Mouse (Mus musculus): ENCODE measurements around the gene Bglap. TPM values are rescaled to one million over a fixed set of nuclear protein-coding genes. Genes with fewer than 3 reads are reported as not detected.

Bglap gene
- total and polyA plus RNA-seq, 3 experiments = not detected

DNA sequence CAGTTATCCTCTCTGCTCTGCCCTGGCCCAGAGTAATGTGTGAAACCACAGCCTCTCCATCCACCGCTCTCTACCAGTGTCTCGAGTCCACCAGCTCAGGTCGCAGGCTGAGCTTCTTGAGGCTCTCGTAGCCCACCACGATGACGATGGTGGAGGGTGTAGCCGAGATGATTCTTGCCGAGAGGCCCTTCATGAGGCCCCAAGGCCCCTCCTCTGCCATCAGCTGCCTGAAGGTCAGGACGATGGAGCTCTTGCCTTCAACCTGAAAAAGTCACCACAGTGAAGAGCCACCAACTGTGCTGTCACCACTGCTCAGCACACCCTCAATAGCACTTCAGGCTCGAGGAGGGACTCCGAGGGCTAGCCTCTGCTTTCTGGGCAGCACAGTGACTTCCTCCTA is 28.4 kb upstream of the Bglap start:
- H3K27me3 ChIP-seq (replicated peaks) = no peaks in the 10 kb centered on the region
- peaks cover 14% of the 10 kb centered on the region; the same call in 1 of the 2 replicates for H3K79me2 ChIP-seq (replicated peaks; ENCODE audit: control insufficient read depth, extremely low read depth, insufficient read depth, poor library complexity, severe bottlenecking)
- no peak for DNase-seq (ENCODE audit: extremely low read depth)
- H3K9me3 ChIP-seq (replicated peaks; ENCODE audit: low read length) = no peaks in the 10 kb centered on the region
- no peak overlapping the region for H3K4me3 ChIP-seq (replicated peaks in 1 of 3; ENCODE audit: low read depth in 2 of 3, low read length in 2 of 3, poor library complexity in 1 of 3)
- dilution Hi-C loops (cut with MboI; ENCODE audit: extremely low pct_ligation_motif_present, extremely low pct_unique_long_range_greater_than_20kb, low sequenced_read_pairs) = no loop called here
- no peak for TF ChIP-seq MEF2A (IDR thresholded peaks at IDR 0.05; ENCODE audit: borderline replicate concordance, low read depth, low read length)
- TF ChIP-seq MYC (IDR thresholded peaks at IDR 0.05; ENCODE audit: low read depth, low read length) = no peak
- TF ChIP-seq NELFE (IDR thresholded peaks at IDR 0.05; ENCODE audit: low read depth, low read length) = no peak
- no peak for TF ChIP-seq NRF1 (IDR thresholded peaks at IDR 0.05; ENCODE audit: low read depth, low read length)
- no peak for TF ChIP-seq RCOR1 (conservative IDR thresholded peaks at IDR 0.05; ENCODE audit: low read depth, low read length)
- TF ChIP-seq JUN (IDR thresholded peaks at IDR 0.05; ENCODE audit: insufficient read depth, low read depth, low read length) = no peak
- in situ Hi-C loops (cut with MboI; ENCODE audit: low pct_ligation_motif_present, low pct_unique_long_range_greater_than_20kb, low sequenced_read_pairs) = no loop called here
- no peak overlapping the region for H3K4me2 ChIP-seq (ENCODE audit: insufficient read depth, low read depth, poor library complexity, severe bottlenecking)
- H3K27ac ChIP-seq (ENCODE audit: insufficient read depth, low read depth) = no peak overlapping the region
- H3K9ac ChIP-seq (ENCODE audit: insufficient read depth, low read depth) = no peak overlapping the region
- H3K36me3 ChIP-seq (replicated peaks in 1 of 2; ENCODE audit: control insufficient read depth in 1 of 2, insufficient read depth in 1 of 2, low read length in 1 of 2) = peaks cover 32 to 69% of the 10 kb centered on the region in 2 experiments
- H3K4me1 ChIP-seq (ENCODE audit: control insufficient read depth in 1 of 2, insufficient read depth in 2 of 2) = peaks cover 3 to 26% of the 10 kb centered on the region in 2 experiments

DNA sequence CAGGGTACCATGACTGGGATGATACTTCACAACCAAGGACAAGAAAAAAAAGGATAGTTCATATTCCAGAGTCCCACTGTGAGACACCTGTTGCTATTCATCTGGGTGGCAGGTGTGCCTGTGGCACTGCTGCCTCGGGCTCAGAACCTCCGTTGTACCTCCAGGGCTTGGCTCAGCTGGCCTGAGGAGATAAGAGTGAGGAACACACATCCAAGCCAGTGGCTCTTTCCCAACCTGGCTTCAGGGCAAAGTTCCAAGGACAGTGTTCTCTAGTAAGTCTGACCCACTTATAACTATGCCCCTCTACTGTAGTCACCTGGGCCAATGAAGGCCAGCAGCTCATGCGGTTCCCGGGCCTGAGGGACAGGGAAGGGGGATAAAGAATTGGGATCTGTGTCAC is 27.4 kb upstream of the Bglap start:
- Histone ChIP-seq H3K4me2 (ENCODE audit: insufficient read depth, low read depth, poor library complexity, severe bottlenecking) (no peak overlapping the region), H3K36me3 (replicated peaks in 1 of 2; ENCODE audit: control insufficient read depth in 1 of 2, insufficient read depth in 1 of 2, low read length in 1 of 2) (peaks cover 26 to 65% of the 10 kb centered on the region in 2 experiments), H3K9ac (ENCODE audit: insufficient read depth, low read depth) (no peak overlapping the region), H3K27me3 (replicated peaks) (no peaks in the 10 kb centered on the region), H3K4me3 (replicated peaks in 1 of 3; ENCODE audit: low read depth in 2 of 3, low read length in 2 of 3, poor library complexity in 1 of 3) (no peak overlapping the region), H3K9me3 (replicated peaks; ENCODE audit: low read length) (no peaks in the 10 kb centered on the region), H3K27ac (ENCODE audit: insufficient read depth, low read depth) (no peak overlapping the region), H3K79me2 (replicated peaks; ENCODE audit: control insufficient read depth, extremely low read depth, insufficient read depth, poor library complexity, severe bottlenecking) (peaks cover 14% of the 10 kb centered on the region; the same call in 1 of the 2 replicates), H3K4me1 (ENCODE audit: control insufficient read depth in 1 of 2, insufficient read depth in 2 of 2) (peaks cover 8 to 36% of the 10 kb centered on the region in 2 experiments)
- in situ Hi-C loops (cut with MboI; ENCODE audit: low pct_ligation_motif_present, low pct_unique_long_range_greater_than_20kb, low sequenced_read_pairs) (no loop called here), dilution Hi-C loops (cut with MboI; ENCODE audit: extremely low pct_ligation_motif_present, extremely low pct_unique_long_range_greater_than_20kb, low sequenced_read_pairs) (no loop called here)
- TF ChIP-seq E2F4 (IDR thresholded peaks at IDR 0.05; ENCODE audit: insufficient replicate concordance, low read depth, low read length) (no peak), CTCF (conservative IDR thresholded peaks at IDR 0.05 in 1 of 2, IDR thresholded peaks at IDR 0.05 in 1 of 2; ENCODE audit: low read depth in 2 of 2, low read length in 2 of 2) (no peak), TCF12 (IDR thresholded peaks at IDR 0.05; ENCODE audit: low read depth, low read length) (no peak), UBTF (IDR thresholded peaks at IDR 0.05; ENCODE audit: low read depth, low read length) (no peak), CHD2 (IDR thresholded peaks at IDR 0.05; ENCODE audit: low read length) (no peak), MEF2A (IDR thresholded peaks at IDR 0.05; ENCODE audit: borderline replicate concordance, low read depth, low read length) (no peak), ETS1 (conservative IDR thresholded peaks at IDR 0.05; ENCODE audit: low read depth, low read length) (no peak), EP300 (IDR thresholded peaks at IDR 0.05; ENCODE audit: low read length) (no peak), IRF4 (IDR thresholded peaks at IDR 0.05; ENCODE audit: low read depth, low read length) (no peak), JUND (conservative IDR thresholded peaks at IDR 0.05; ENCODE audit: low read depth, low read length) (no peak), MAZ (IDR thresholded peaks at IDR 0.05; ENCODE audit: low read depth, low read length) (no peak), ZKSCAN1 (IDR thresholded peaks at IDR 0.05; ENCODE audit: borderline replicate concordance, low read depth, low read length) (no peak), ZNF384 (IDR thresholded peaks at IDR 0.05; ENCODE audit: low read depth, low read length) (no peak), ELF1 (IDR thresholded peaks at IDR 0.05; ENCODE audit: low read depth, low read length) (no peak), MAX (IDR thresholded peaks at IDR 0.05; ENCODE audit: low read length) (no peak), ZMIZ1 (IDR thresholded peaks at IDR 0.05; ENCODE audit: low read depth, low read length) (no peak), BHLHE40 (IDR thresholded peaks at IDR 0.05; ENCODE audit: low read depth, low read length) (no peak), SMC3 (IDR thresholded peaks at IDR 0.05; ENCODE audit: low read depth, low read length) (no peak), TBP (conservative IDR thresholded peaks at IDR 0.05; ENCODE audit: low read depth, low read length) (no peak), RCOR1 (conservative IDR thresholded peaks at IDR 0.05; ENCODE audit: low read depth, low read length) (no peak)
- no peak for DNase-seq (ENCODE audit: extremely low read depth)

All from CH12.LX (cell line).